Mouse (Mus musculus) ovary, postnatal 14 days (tissue): ENCODE data around the gene Slc22a14.

Experiments used
- DNase-seq: peaks from one replicate; pipeline ENCODE4 v3.0.0; 2022; ENCODE audit warnings: low spot score

The Slc22a14 gene

DNA sequence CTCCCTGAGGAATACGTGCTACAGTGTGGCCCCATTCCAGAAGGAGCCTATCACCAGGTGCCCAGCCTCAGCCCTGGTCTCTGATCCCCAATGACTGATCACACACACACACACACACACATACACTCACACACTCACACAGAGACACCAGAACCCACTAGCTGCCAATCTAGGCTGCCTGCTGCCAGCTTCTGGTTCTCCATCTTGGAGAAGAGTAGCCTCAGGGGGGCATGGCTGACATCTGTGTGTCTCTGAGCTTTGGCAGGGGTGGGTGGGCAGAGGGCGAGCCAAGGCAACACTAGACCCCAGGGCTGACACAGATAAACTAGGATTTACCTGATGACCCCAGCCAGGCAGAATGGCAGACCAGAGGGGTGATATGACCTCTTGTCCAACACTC lies 226.5 kb downstream of the Slc22a14 start:
- no peak for DNase-seq

DNA sequence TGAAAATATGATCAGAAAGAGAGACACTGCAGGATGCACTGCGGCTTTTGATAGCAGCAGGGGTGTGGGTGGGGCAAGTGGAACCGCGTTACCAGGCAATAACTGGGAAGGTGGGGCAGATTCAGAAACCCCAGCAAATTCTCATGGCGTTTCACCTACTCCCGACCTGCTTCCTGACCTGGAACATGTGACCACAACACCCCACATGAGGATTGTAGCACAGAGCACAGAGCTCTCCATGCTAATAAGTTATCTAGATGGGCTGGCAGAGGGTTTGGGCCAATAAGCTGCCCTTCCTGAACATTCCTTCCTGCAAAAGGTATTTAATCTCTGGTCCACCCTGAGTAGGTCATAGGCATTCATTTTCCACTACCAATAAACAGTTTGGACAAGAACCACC lies 234.7 kb downstream of the Slc22a14 start:
- DNase-seq, result no peak

DNA sequence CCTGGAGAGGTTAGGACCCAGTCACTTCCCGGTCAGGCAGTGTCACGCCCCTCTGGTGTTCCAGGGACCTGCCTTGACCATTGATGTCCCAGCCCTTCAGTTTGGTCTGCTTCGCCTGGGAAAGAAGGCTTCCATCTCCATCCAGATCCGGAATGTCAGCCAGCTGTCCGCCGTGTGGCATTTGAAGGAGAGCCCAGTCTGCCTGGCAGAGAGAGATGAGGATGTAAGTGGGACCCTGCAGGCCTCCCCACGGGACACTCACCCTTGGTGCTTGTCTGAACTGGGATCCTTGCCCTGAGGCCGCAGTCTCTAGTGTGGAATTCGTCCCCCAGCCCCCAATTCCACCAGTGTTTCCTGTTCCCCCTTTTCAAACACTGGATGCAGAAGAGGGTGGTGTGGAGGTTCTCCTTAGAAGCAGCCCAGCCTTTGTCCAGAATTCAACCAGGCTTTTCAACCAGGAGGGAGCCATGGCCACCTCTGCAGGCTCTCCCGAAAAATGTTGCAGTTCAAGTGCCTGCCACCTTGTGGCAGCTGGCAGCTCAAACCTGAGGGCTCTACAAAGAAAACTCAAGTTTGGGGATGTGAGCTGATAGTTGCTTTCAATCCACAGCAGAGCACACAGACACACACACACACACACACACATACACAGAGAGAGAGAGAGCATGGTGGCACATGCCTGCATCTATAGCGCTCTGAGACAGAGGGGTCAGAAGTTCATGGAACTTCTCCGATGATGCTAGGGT lies 236.7 kb downstream of the Slc22a14 start:
- DNase-seq, result no peak

DNA sequence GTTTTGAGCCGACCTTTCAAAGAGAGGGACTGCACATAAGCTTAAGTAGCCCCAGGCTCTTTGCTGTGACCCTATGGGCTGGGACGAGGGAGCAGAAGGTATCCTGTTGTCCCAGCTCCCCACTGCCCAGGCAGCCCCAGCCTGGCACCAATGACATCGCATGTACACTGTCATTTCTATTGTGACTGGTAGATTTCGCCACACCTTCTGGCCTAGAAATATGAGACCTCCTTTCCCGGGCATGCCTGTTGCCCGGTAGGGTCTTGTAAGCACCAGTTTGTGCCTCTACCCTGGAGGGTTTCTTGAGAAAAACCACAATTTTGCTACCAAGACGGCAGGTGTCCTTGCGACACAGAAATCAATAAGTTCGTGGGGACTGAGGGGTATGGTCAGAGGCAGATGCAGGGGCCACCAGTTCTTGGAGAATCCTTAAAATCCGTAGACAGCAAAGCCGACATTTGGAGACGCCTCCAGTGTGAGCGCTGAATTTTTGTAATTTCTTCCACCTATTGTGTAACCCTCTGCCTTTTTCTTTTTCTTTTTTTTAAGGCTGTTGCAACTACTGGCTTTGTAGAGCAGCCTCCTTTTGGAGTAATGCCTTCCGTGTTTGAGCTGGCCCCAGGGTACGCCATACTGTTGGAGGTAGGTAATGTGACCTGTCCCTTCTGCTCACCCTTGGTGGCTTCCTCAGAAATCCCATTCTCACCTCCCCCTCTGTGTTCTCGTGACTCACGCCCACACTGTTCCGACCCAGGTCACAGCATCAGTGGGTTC lies 242.6 kb downstream of the Slc22a14 start:
- DNase-seq, result no peak

DNA sequence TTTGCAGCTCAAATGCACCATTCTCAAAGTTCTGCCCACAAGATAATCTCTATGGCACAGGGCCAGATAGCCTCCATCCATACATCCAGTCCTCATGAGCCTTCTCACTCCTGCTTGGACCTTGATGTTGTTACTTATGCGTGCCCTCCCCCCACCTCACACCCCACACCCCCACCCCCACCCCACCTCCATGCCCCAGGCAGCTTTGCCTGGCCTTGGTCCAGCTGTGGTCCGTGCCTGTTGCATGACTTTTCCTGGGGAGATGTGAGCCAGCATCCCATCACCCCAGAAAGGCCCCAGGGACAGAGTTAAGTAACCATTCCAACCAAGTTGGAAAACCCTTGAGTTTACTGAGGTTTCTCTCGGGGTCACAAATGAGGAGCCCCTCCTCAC lies 245.2 kb downstream of the Slc22a14 start:
- DNase-seq, result no peak
